Comparison of ENCODE assay signal across 8 mouse cellular contexts in the genomic region with DNA sequence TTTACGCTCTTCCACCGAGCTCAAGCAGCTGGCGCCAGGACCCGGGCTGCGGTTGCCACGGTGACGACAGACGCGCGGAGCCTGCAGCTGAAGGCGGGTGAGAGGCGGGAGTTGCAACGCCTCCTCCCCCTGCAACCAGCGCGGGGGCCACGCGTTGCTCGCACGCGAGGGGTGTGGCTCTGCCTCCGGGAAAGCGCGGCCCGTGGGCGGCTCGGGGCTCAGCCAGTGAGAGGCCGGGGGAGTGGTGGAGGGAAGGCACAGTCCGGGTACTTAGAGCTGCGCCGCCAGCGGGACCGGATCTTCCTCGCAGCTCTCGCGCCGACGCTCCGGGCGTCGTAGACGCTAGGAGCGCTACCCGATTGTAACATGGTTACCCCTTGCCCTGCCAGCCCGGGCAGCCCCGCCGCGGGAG. TPM values are rescaled to one million over a fixed set of nuclear protein-coding genes. Genes with fewer than 3 reads are reported as not detected.
DNase-seq lines count a peak whose midpoint lies in the region; ATAC-seq and TF ChIP-seq lines count a peak whose summit lies in the region.

TSS of gene Ccno (plus strand) at position 271 of the 412 bp plus-strand sequence.

- H3K27ac ChIP-seq in MEL (ENCODE audit: control insufficient read depth, low read depth, low read length) = no peak within 1 kb of the TSS
- H3K27ac ChIP-seq in cerebellum, adult 2 months (ENCODE audit: insufficient read depth, low read length) = no peak within 1 kb of the TSS
- H3K27ac ChIP-seq in forebrain, postnatal 0 days (ENCODE audit: low read depth, low read length) = peak within 1 kb of the TSS; percentile 45; the same call in 1 of the 2 replicates
- peak within 1 kb of the TSS; percentile 79 for H3K27ac ChIP-seq in layer of hippocampus, adult 2 months
- 0 out of 2 replicates have a peak within 1 kb of the TSS, but pooled peaks have one; percentile 3 for H3K27ac ChIP-seq in olfactory bulb, adult 2 months (ENCODE audit: insufficient read depth, low read depth, low read length)

- peak within 1 kb of the TSS; percentile 67 for H3K9ac ChIP-seq in MEL (ENCODE audit: control insufficient read depth, low read depth, low read length, poor library complexity, severe bottlenecking)
- H3K9ac ChIP-seq in forebrain, postnatal 0 days = peak within 1 kb of the TSS; percentile 43

- WGBS in cerebellum, adult 2 months = under 1% methylated on average over 47 of the region's 47 CpGs
- WGBS in forebrain, postnatal 0 days = under 1% methylated on average over 47 of the region's 47 CpGs
- under 1% methylated on average over 47 of the region's 47 CpGs for WGBS in lung, adult 2 months
- WGBS in olfactory bulb, adult 2 months = under 1% methylated on average over 47 of the region's 47 CpGs

- peak; percentile 98 for ATAC-seq in forebrain, postnatal 0 days

- no peak for TF ChIP-seq CTCF in MEL (IDR thresholded peaks at IDR 0.05 in 2 of 3, conservative IDR thresholded peaks at IDR 0.05 in 1 of 3; ENCODE audit: control insufficient read depth in 1 of 3, insufficient read depth in 1 of 3, low read depth in 2 of 3, low read length in 3 of 3, poor library complexity in 1 of 3, severe bottlenecking in 1 of 3)
- no peak for TF ChIP-seq CTCF in cerebellum, adult 2 months (IDR thresholded peaks at IDR 0.05; ENCODE audit: borderline replicate concordance, insufficient read depth, low read depth, low read length)
- TF ChIP-seq CTCF in forebrain, postnatal 0 days (IDR thresholded peaks at IDR 0.05; ENCODE audit: low read depth) = no peak; the same call in none of the 2 replicates
- no peak for TF ChIP-seq CTCF in layer of hippocampus, adult 2 months (conservative IDR thresholded peaks at IDR 0.05)
- TF ChIP-seq CTCF in lung, adult 2 months (IDR thresholded peaks at IDR 0.05; ENCODE audit: insufficient read depth, low read length) = no peak
- TF ChIP-seq CTCF in olfactory bulb, adult 2 months (IDR thresholded peaks at IDR 0.05; ENCODE audit: insufficient read depth, low read depth, low read length) = no peak

- no peak for TF ChIP-seq RAD21 in MEL (IDR thresholded peaks at IDR 0.05; ENCODE audit: low read depth, low read length)

- peak; percentile 87 for DNase-seq in MEL (ENCODE audit: low read depth, low spot score)
- peak; percentile 77 to 84 for DNase-seq in cerebellum, adult 2 months
- peak; percentile 95 for DNase-seq in forebrain, postnatal 0 days
- DNase-seq in heart, postnatal 36 days = peak; percentile 86 to 91
- peak; percentile 92 to 95 for DNase-seq in layer of hippocampus, adult 2 months (ENCODE audit: low spot score in 2 of 2)
- peak; percentile 90 for DNase-seq in lung, adult 2 months
- DNase-seq in thymus, adult 18-20 months = peak; percentile 95 to 96

- TF ChIP-seq POLR2A in MEL (IDR thresholded peaks at IDR 0.05; ENCODE audit: control insufficient read depth in 1 of 2, insufficient read depth in 1 of 2, low read depth in 1 of 2, low read length in 2 of 2, poor library complexity in 1 of 2) = peak; percentile 53 to 66; a peak in 2 of 4 replicates
- TF ChIP-seq POLR2A in cerebellum, adult 2 months (IDR thresholded peaks at IDR 0.05; ENCODE audit: borderline replicate concordance, insufficient read depth, low read length) = peak; percentile 35; the same call in 1 of the 2 replicates
- TF ChIP-seq POLR2A in lung, adult 2 months (IDR thresholded peaks at IDR 0.05; ENCODE audit: borderline replicate concordance, extremely low read depth, low read depth, low read length) = peak; percentile 82; the same call in 1 of the 2 replicates
- peak; percentile 87 for TF ChIP-seq POLR2A in olfactory bulb, adult 2 months (IDR thresholded peaks at IDR 0.05; ENCODE audit: insufficient read depth, low read depth, low read length)

- H3K79me2 ChIP-seq in MEL (ENCODE audit: control insufficient read depth, insufficient read depth, low read length, poor library complexity) = no peaks in the 10 kb centered on the region

- H3K27me3 ChIP-seq in MEL (ENCODE audit: control insufficient read depth in 1 of 2, insufficient read depth in 2 of 2, low read length in 2 of 2) = no peaks in the 10 kb centered on the region
- H3K27me3 ChIP-seq in cerebellum, adult 2 months (ENCODE audit: control insufficient read depth, insufficient read depth, low read length) = peaks cover 5% of the 10 kb centered on the region; the same call in 1 of the 2 replicates
- peaks cover 52% of the 10 kb centered on the region for H3K27me3 ChIP-seq in forebrain, postnatal 0 days (ENCODE audit: insufficient read depth, low read length)

- no peaks in the 10 kb centered on the region for H3K36me3 ChIP-seq in MEL (ENCODE audit: control insufficient read depth in 1 of 2, insufficient read depth in 2 of 2, low read length in 2 of 2)
- no peaks in the 10 kb centered on the region for H3K36me3 ChIP-seq in forebrain, postnatal 0 days (ENCODE audit: insufficient read depth)

- no peak for TF ChIP-seq EP300 in MEL (IDR thresholded peaks at IDR 0.05; ENCODE audit: low read depth in 1 of 2, low read length in 2 of 2)

- no peaks in the 10 kb centered on the region; a peak in 1 of 4 replicates for H3K4me1 ChIP-seq in MEL (ENCODE audit: control insufficient read depth in 1 of 2, insufficient read depth in 2 of 2, low read length in 2 of 2)
- H3K4me1 ChIP-seq in cerebellum, adult 2 months (ENCODE audit: control insufficient read depth, insufficient read depth, low read length) = peaks cover 6% of the 10 kb centered on the region
- H3K4me1 ChIP-seq in forebrain, postnatal 0 days (ENCODE audit: insufficient read depth) = peaks cover 10% of the 10 kb centered on the region
- peaks cover 13% of the 10 kb centered on the region for H3K4me1 ChIP-seq in lung, adult 2 months (ENCODE audit: control insufficient read depth, insufficient read depth, low read length)
- H3K4me1 ChIP-seq in olfactory bulb, adult 2 months (ENCODE audit: control insufficient read depth, insufficient read depth, low read length) = peaks cover 20% of the 10 kb centered on the region

- H3K9me3 ChIP-seq in MEL (replicated peaks; ENCODE audit: insufficient read depth, low read length) = no peaks in the 10 kb centered on the region
- H3K9me3 ChIP-seq in forebrain, postnatal 0 days (ENCODE audit: low read length) = no peaks in the 10 kb centered on the region

- peak within 1 kb of the TSS; percentile 44 to 47 for H3K4me3 ChIP-seq in MEL (ENCODE audit: control insufficient read depth in 1 of 2, insufficient read depth in 1 of 2, low read depth in 2 of 2, low read length in 2 of 2)
- H3K4me3 ChIP-seq in cerebellum, adult 2 months (replicated peaks; ENCODE audit: insufficient read depth, low read depth, low read length) = peak within 1 kb of the TSS; percentile 26
- peak within 1 kb of the TSS; percentile 56 for H3K4me3 ChIP-seq in forebrain, postnatal 0 days (ENCODE audit: low read depth, low read length)
- H3K4me3 ChIP-seq in layer of hippocampus, adult 2 months = peak within 1 kb of the TSS; percentile 77
- peak within 1 kb of the TSS; percentile 57 for H3K4me3 ChIP-seq in lung, adult 2 months (replicated peaks; ENCODE audit: extremely low read depth, low read depth, low read length)
- H3K4me3 ChIP-seq in olfactory bulb, adult 2 months (ENCODE audit: insufficient read depth, low read depth, low read length) = peak within 1 kb of the TSS; percentile 59

- peak within 1 kb of the TSS; percentile 97 for H3K4me2 ChIP-seq in forebrain, postnatal 0 days (ENCODE audit: low read depth)

- intact Hi-C loops in heart, postnatal 36 days (cut with DNase I) = loop anchor here (5.0 kb wide), 1 partner anchor 60 kb away; the partner anchor contains the start of genes Dhx29 and Mtrex

TF ChIP-seq in MEL, 35 proteins besides CTCF, POLR2A, EP300 and RAD21:
- TF ChIP-seq CHD2 (IDR thresholded peaks at IDR 0.05; ENCODE audit: low read length) = no peak
- peak; percentile 81 for TF ChIP-seq BHLHE40 (IDR thresholded peaks at IDR 0.05; ENCODE audit: borderline replicate concordance, low read depth, low read length)
- peak; percentile 53 for TF ChIP-seq NELFE (IDR thresholded peaks at IDR 0.05; ENCODE audit: low read depth, low read length)
- 0 out of 2 replicates have a peak, but pooled peaks have one; percentile 21 for TF ChIP-seq HCFC1 (IDR thresholded peaks at IDR 0.05; ENCODE audit: low read depth, low read length)
- peak; percentile 75 for TF ChIP-seq MXI1 (IDR thresholded peaks at IDR 0.05; ENCODE audit: low read depth, low read length)
- TF ChIP-seq MAX (IDR thresholded peaks at IDR 0.05; ENCODE audit: low read length) = peak; percentile 61
- no peak for TF ChIP-seq TAL1 (IDR thresholded peaks at IDR 0.05; ENCODE audit: low read length)
- peak; percentile 86 for TF ChIP-seq SIN3A (IDR thresholded peaks at IDR 0.05; ENCODE audit: low read length)
- TF ChIP-seq KAT2A (conservative IDR thresholded peaks at IDR 0.05; ENCODE audit: low read depth, low read length) = no peak

RNA-seq across cellular contexts. Expression of gene Ccno, which starts in this region (rescaled TPM):
- 0.13 and 0.27 TPM in 2 replicates for total RNA-seq in MEL (2012; rRNA removed)
- polyA plus RNA-seq in MEL (2012; ENCODE audit: insufficient read depth in 1 of 2, insufficient read length in 2 of 2, low read depth in 1 of 2, low replicate concordance in 2 of 2, missing spikeins in 1 of 2) = under 1 TPM in 1 of 2 experiments, not detected in 1; 0.50 TPM
- polyA plus RNA-seq in cerebellum, adult 2 months (2012; rRNA removed) = 0.76 and 0.82 TPM in 2 replicates
- 3.0 and 6.8 TPM in 2 replicates for total RNA-seq in forebrain, postnatal 0 days (2014; rRNA removed)
- 2.6 and 3.3 TPM in 2 replicates for polyA plus RNA-seq in forebrain, postnatal 0 days (2015; fragmentation: Nextera tagmentation; extraction: Ambion mirVana)
- under 1 TPM; 0.19 to 0.67 TPM for total RNA-seq in heart, postnatal 36 days (2021)
- total RNA-seq in layer of hippocampus, adult 2 months (2021) = 1 to 10 TPM; 6.3 to 7.4 TPM
- 5.9 and 8.4 TPM in 2 replicates for polyA plus RNA-seq in lung, adult 2 months (2012; rRNA removed)
- not detected in 2 replicates for polyA plus RNA-seq in olfactory bulb, adult 2 months (2012; ENCODE audit: insufficient read depth, insufficient read length, low replicate concordance, missing spikeins)

Comparison
In these comparisons a context has a peak if more than half of its experiments do, and no peak if none do; other contexts are left out.
1. Peak in DNase-seq, H3K4me3 ChIP-seq and H3K9ac ChIP-seq in MEL; RNA of the gene not detected or under 1 TPM.
2. Peak in DNase-seq and H3K4me3 ChIP-seq in cerebellum, adult 2 months; RNA of the gene not detected or under 1 TPM.
3. Peak in DNase-seq in heart, postnatal 36 days; RNA of the gene not detected or under 1 TPM.
4. H3K27ac ChIP-seq: peak in forebrain, postnatal 0 days (single experiment), layer of hippocampus, adult 2 months (single experiment) and olfactory bulb, adult 2 months (single experiment); none in MEL (single experiment) and cerebellum, adult 2 months (single experiment).
5. H3K4me3 ChIP-seq: peak in every context shown above with its lines; median percentile 77 in layer of hippocampus, adult 2 months; 59 in olfactory bulb, adult 2 months; 57 in lung, adult 2 months; 56 in forebrain, postnatal 0 days; 46 in MEL; 26 in cerebellum, adult 2 months.
6. POLR2A ChIP-seq: peak in every context shown above with its lines; median percentile 87 in olfactory bulb, adult 2 months; 82 in lung, adult 2 months; 60 in MEL; 35 in cerebellum, adult 2 months.
7. Peak in every context shown above with its lines, with median percentiles within 50 percentile points of each other: DNase-seq.